Mouse (Mus musculus): Measurements from ENCODE around the gene Gm49383. TPM values are rescaled to one million over a fixed set of nuclear protein-coding genes. Genes with fewer than 3 reads are reported as not detected.
A peak's percentile ranks its signal among the peaks of the same experiment; 100 is the strongest.

Gm49383 gene
- polyA plus RNA-seq, 1 experiment = 2.6 TPM

DNA sequence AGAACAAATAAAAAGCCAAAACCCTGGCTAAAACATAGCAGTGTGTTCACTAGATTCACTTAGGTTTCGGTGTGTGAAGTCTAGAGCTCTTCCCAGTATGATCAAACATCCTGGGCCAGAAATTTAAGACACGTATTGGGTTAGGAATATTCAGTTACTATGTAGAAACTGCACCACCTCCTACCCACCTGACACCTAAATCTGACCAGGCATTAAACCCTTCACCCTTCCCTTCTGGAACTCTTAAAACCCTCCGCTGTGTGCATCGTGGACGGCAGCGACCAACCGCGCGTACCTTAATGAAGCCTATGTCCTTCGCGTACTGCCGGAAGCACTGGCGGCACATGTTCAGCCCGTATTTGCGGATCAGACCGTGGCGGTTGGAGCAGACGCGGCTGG, 38.5 kb downstream of the Gm49383 start:
- peak overlapping the region; percentile 97 for H3ac ChIP-seq (ENCODE audit: control insufficient read depth, insufficient read length)
- peaks cover 15% of the 10 kb centered on the region for H3K79me2 ChIP-seq (ENCODE audit: control insufficient read depth, insufficient read depth)
- H3K4me2 ChIP-seq (ENCODE audit: low read depth) = peak overlapping the region; percentile 90
- no peaks in the 10 kb centered on the region for H3K27me3 ChIP-seq (ENCODE audit: control insufficient read depth, insufficient read depth, insufficient read length)
- peak overlapping the region; percentile 69 for H3K4me3 ChIP-seq
- TF ChIP-seq USF1 (IDR thresholded peaks at IDR 0.05; ENCODE audit: low read depth) (no peak), POLR2A (IDR thresholded peaks at IDR 0.05; ENCODE audit: insufficient read length, low read depth) (no peak), MYOD1 (IDR thresholded peaks at IDR 0.05; ENCODE audit: control insufficient read depth in 1 of 3, insufficient read length in 2 of 3, low read depth in 2 of 3) (no peak), TCF12 (IDR thresholded peaks at IDR 0.05; ENCODE audit: insufficient read depth, poor library complexity, severe bottlenecking) (no peak), POLR2AphosphoS2 (IDR thresholded peaks at IDR 0.05; ENCODE audit: insufficient read length, low read depth) (no peak), E2F4 (IDR thresholded peaks at IDR 0.05; ENCODE audit: insufficient read depth) (no peak), MYOG (IDR thresholded peaks at IDR 0.05; ENCODE audit: control insufficient read depth in 1 of 3, insufficient read depth in 1 of 3, insufficient read length in 2 of 3, low read depth in 2 of 3) (no peak), CEBPB (IDR thresholded peaks at IDR 0.05; ENCODE audit: insufficient read depth, poor library complexity, severe bottlenecking) (no peak), SRF (IDR thresholded peaks at IDR 0.05; ENCODE audit: control insufficient read depth, insufficient read length, low read depth) (no peak), MAX (IDR thresholded peaks at IDR 0.05; ENCODE audit: low read depth) (no peak), REST (IDR thresholded peaks at IDR 0.05; ENCODE audit: insufficient read depth, insufficient read length) (no peak), TCF3 (IDR thresholded peaks at IDR 0.05; ENCODE audit: insufficient read length, low read depth) (no peak)
- peaks cover 23% of the 10 kb centered on the region for H3K36me3 ChIP-seq (ENCODE audit: control insufficient read depth, insufficient read depth)

DNA sequence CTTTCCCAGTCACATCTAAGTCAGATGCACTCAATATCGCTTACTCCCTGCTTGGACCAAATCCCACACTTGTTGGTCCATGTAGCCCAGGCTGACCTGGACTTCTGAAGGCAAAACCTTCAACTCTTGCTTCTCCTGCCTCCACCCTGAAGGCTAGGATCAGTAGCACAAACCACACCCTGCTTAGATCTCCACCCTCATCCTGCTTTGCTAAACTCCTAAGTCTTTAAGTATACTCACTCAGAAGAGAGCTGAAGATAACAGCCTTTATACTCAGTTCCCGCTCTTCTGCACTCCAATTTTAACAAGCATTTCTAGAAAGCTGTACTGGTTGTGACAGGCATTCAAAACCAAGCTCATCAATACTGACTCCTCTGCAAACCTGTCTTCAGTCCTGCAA, 39.8 kb downstream of the Gm49383 start:
- Histone ChIP-seq H3K4me2 (ENCODE audit: low read depth) (peak overlapping the region; percentile 90), H3K27me3 (ENCODE audit: control insufficient read depth, insufficient read depth, insufficient read length) (no peaks in the 10 kb centered on the region), H3ac (ENCODE audit: control insufficient read depth, insufficient read length) (no peak overlapping the region), H3K36me3 (ENCODE audit: control insufficient read depth, insufficient read depth) (peaks cover 23% of the 10 kb centered on the region), H3K79me2 (ENCODE audit: control insufficient read depth, insufficient read depth) (peaks cover 15% of the 10 kb centered on the region), H3K4me3 (peak overlapping the region; percentile 69)
- TF ChIP-seq USF1 (IDR thresholded peaks at IDR 0.05; ENCODE audit: low read depth) (no peak), TCF3 (IDR thresholded peaks at IDR 0.05; ENCODE audit: insufficient read length, low read depth) (no peak), MAX (IDR thresholded peaks at IDR 0.05; ENCODE audit: low read depth) (no peak)

DNA sequence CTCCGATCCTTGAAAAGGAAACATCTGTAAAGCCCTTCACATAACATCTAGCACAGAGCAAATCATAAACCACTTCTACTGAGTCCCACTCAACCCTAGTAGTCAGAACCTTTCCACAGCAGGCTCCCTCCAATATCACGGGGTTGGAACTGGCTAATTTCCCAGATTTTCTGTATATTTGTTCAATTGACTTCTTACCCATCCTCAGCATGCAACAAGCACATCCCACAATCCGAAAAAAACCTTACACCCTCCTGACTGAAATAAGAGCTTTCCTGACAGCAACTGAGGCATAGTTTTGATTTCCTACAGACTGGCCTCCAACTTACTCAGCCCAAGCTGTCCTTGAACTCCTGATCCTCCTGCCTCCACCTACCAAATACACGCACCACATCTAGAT, 40.5 kb downstream of the Gm49383 start:
- H3K4me3 ChIP-seq = no peak overlapping the region
- H3K27me3 ChIP-seq (ENCODE audit: control insufficient read depth, insufficient read depth, insufficient read length) = no peaks in the 10 kb centered on the region
- no peak overlapping the region for H3K4me2 ChIP-seq (ENCODE audit: low read depth)
- peaks cover 23% of the 10 kb centered on the region for H3K36me3 ChIP-seq (ENCODE audit: control insufficient read depth, insufficient read depth)
- H3K79me2 ChIP-seq (ENCODE audit: control insufficient read depth, insufficient read depth) = peaks cover 15% of the 10 kb centered on the region
- TF ChIP-seq POLR2AphosphoS2 (IDR thresholded peaks at IDR 0.05; ENCODE audit: insufficient read length, low read depth) (peak; percentile 35), CEBPB (IDR thresholded peaks at IDR 0.05; ENCODE audit: insufficient read depth, poor library complexity, severe bottlenecking) (no peak)
- H3ac ChIP-seq (ENCODE audit: control insufficient read depth, insufficient read length) = no peak overlapping the region

DNA sequence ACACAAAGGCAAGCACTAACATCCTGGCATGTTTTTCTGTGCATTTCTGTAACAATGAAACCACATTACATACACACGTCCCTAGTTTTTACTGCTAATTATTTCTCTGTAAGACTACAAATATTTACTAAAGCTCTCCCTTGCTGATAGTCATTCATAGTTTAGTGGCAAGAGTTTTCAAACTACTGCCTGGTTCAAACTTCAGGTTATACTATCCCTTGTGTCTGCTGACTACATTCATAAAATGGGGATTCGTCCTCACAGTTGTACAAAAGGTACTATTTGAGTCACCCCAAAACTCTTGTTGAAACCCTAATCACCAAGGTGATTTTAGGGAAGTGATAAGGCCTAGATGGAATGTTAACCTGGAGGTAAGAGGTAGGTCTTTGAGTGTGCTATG, 41.0 kb downstream of the Gm49383 start:
- H3K79me2 ChIP-seq (ENCODE audit: control insufficient read depth, insufficient read depth) = peaks cover 15% of the 10 kb centered on the region
- H3K27me3 ChIP-seq (ENCODE audit: control insufficient read depth, insufficient read depth, insufficient read length) = no peaks in the 10 kb centered on the region
- no peak overlapping the region for H3ac ChIP-seq (ENCODE audit: control insufficient read depth, insufficient read length)
- no peak for TF ChIP-seq TCF3 (IDR thresholded peaks at IDR 0.05; ENCODE audit: insufficient read length, low read depth)
- no peak for TF ChIP-seq USF1 (IDR thresholded peaks at IDR 0.05; ENCODE audit: low read depth)
- TF ChIP-seq CEBPB (IDR thresholded peaks at IDR 0.05; ENCODE audit: insufficient read depth, poor library complexity, severe bottlenecking) = no peak
- TF ChIP-seq E2F4 (IDR thresholded peaks at IDR 0.05; ENCODE audit: insufficient read depth) = no peak
- TF ChIP-seq MYOD1 (IDR thresholded peaks at IDR 0.05; ENCODE audit: control insufficient read depth in 1 of 3, insufficient read length in 2 of 3, low read depth in 2 of 3) = no peak
- TF ChIP-seq MAX (IDR thresholded peaks at IDR 0.05; ENCODE audit: low read depth) = no peak
- no peak for TF ChIP-seq POLR2A (IDR thresholded peaks at IDR 0.05; ENCODE audit: insufficient read length, low read depth)
- TF ChIP-seq MYOG (IDR thresholded peaks at IDR 0.05; ENCODE audit: control insufficient read depth in 1 of 3, insufficient read depth in 1 of 3, insufficient read length in 2 of 3, low read depth in 2 of 3) = no peak
- TF ChIP-seq REST (IDR thresholded peaks at IDR 0.05; ENCODE audit: insufficient read depth, insufficient read length) = no peak
- TF ChIP-seq POLR2AphosphoS2 (IDR thresholded peaks at IDR 0.05; ENCODE audit: insufficient read length, low read depth) = no peak
- TF ChIP-seq SRF (IDR thresholded peaks at IDR 0.05; ENCODE audit: control insufficient read depth, insufficient read length, low read depth) = no peak
- no peak for TF ChIP-seq TCF12 (IDR thresholded peaks at IDR 0.05; ENCODE audit: insufficient read depth, poor library complexity, severe bottlenecking)
- no peak overlapping the region for H3K4me3 ChIP-seq
- peaks cover 23% of the 10 kb centered on the region for H3K36me3 ChIP-seq (ENCODE audit: control insufficient read depth, insufficient read depth)
- no peak overlapping the region for H3K4me2 ChIP-seq (ENCODE audit: low read depth)

DNA sequence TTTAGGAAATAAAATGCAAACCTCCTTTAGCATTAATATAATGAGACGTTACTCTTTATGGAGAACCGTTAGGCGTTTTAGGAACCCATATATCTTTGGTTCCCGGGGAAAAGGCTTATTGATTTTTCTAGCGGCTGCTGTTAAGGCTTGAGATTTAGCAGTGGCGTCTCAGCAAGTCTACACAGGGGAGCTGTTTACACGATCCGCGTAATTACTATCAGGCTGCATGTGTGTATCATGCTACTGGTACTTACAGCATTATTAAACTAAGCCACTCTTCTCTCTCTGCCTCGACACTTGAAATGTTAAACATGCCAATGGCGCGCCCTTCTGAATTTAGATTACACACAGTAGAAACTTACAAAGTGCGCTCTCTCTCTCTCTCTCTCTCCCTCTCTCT, 46.9 kb downstream of the Gm49383 start:
- Histone ChIP-seq H3K36me3 (ENCODE audit: control insufficient read depth, insufficient read depth) (peaks cover 3% of the 10 kb centered on the region), H3ac (ENCODE audit: control insufficient read depth, insufficient read length) (no peak overlapping the region), H3K79me2 (ENCODE audit: control insufficient read depth, insufficient read depth) (no peaks in the 10 kb centered on the region), H3K4me3 (no peak overlapping the region), H3K27me3 (ENCODE audit: control insufficient read depth, insufficient read depth, insufficient read length) (no peaks in the 10 kb centered on the region), H3K4me2 (ENCODE audit: low read depth) (no peak overlapping the region)
- no peak for TF ChIP-seq REST (IDR thresholded peaks at IDR 0.05; ENCODE audit: insufficient read depth, insufficient read length)
- no peak for TF ChIP-seq TCF3 (IDR thresholded peaks at IDR 0.05; ENCODE audit: insufficient read length, low read depth)
